Comparison of ENCODE assay signal across 22 mouse cellular contexts in genomic region chr13:91540145-91541068, GRCm38 (mm10).
DNase-seq lines count a peak whose midpoint lies in the region; ATAC-seq and TF ChIP-seq lines count a peak whose summit lies in the region.
"Had no signal": no experiment of that assay in that cellular context is flagged by ENCODE, and none has a peak within 500 bp of the region (broad histone marks: within the 10 kb centered on the region; RNA-seq: fewer than 3 reads in every experiment).

No protein-coding gene starts in this region.

- H3K27ac ChIP-seq in liver, embryonic 11.5 days (ENCODE audit: low read depth, low read length): peak overlapping the region; percentile 86
- peak overlapping the region; percentile 77 for H3K27ac ChIP-seq in MEL (ENCODE audit: control insufficient read depth, low read depth, low read length)
- peak overlapping the region; percentile 66 for H3K27ac ChIP-seq in liver, embryonic 13.5 days
- H3K27ac ChIP-seq in forebrain, embryonic 11.5 days (ENCODE audit: low read depth, low read length): no peak overlapping the region
- H3K27ac ChIP-seq in forebrain, embryonic 14.5 days (ENCODE audit: low read depth, low read length): no peak overlapping the region
- H3K27ac ChIP-seq: heart, adult 2 months; hindbrain, embryonic 14.5 days; kidney, postnatal 0 days; left cerebral cortex, adult 2 months; macrophage; midbrain, embryonic 13.5 days had no signal

- no peaks in the 10 kb centered on the region for H3K27me3 ChIP-seq in liver, embryonic 11.5 days (replicated peaks; ENCODE audit: control insufficient read depth, insufficient read depth, low read length)
- no peaks in the 10 kb centered on the region for H3K27me3 ChIP-seq in MEL (ENCODE audit: control insufficient read depth in 1 of 2, insufficient read depth in 2 of 2, low read length in 2 of 2)
- no peaks in the 10 kb centered on the region for H3K27me3 ChIP-seq in liver, embryonic 13.5 days
- H3K27me3 ChIP-seq in forebrain, embryonic 11.5 days (ENCODE audit: control insufficient read depth, insufficient read depth, low read length): no peaks in the 10 kb centered on the region
- no peaks in the 10 kb centered on the region for H3K27me3 ChIP-seq in forebrain, embryonic 14.5 days (replicated peaks; ENCODE audit: control insufficient read depth, insufficient read depth, low read length)
- H3K27me3 ChIP-seq: midbrain, embryonic 13.5 days had no signal

- H3K9me3 ChIP-seq in liver, embryonic 11.5 days (ENCODE audit: control insufficient read depth, low read length): no peaks in the 10 kb centered on the region
- H3K9me3 ChIP-seq in MEL (replicated peaks; ENCODE audit: insufficient read depth, low read length): no peaks in the 10 kb centered on the region
- no peaks in the 10 kb centered on the region for H3K9me3 ChIP-seq in liver, embryonic 13.5 days (replicated peaks)
- no peaks in the 10 kb centered on the region for H3K9me3 ChIP-seq in forebrain, embryonic 11.5 days (ENCODE audit: control insufficient read depth, low read length)
- H3K9me3 ChIP-seq in forebrain, embryonic 14.5 days (replicated peaks; ENCODE audit: control insufficient read depth, low read length): no peaks in the 10 kb centered on the region
- H3K9me3 ChIP-seq: midbrain, embryonic 13.5 days had no signal

- H3K36me3 ChIP-seq in liver, embryonic 11.5 days (ENCODE audit: control insufficient read depth, insufficient read depth, low read length): no peaks in the 10 kb centered on the region; the same call in 1 of the 2 replicates
- H3K36me3 ChIP-seq in MEL (ENCODE audit: control insufficient read depth in 1 of 2, insufficient read depth in 2 of 2, low read length in 2 of 2): peaks cover 0 to 21% of the 10 kb centered on the region in 2 experiments; a peak in 2 of 4 replicates
- 0 out of 2 replicates have a peak, but pooled peaks cover 3% of the 10 kb centered on the region for H3K36me3 ChIP-seq in liver, embryonic 13.5 days
- no peaks in the 10 kb centered on the region; the same call in 1 of the 2 replicates for H3K36me3 ChIP-seq in forebrain, embryonic 11.5 days (ENCODE audit: control insufficient read depth, insufficient read depth, low read length)
- H3K36me3 ChIP-seq in forebrain, embryonic 14.5 days (ENCODE audit: control insufficient read depth, insufficient read depth, low read length): 0 out of 2 replicates have a peak, but pooled peaks cover 3% of the 10 kb centered on the region

- no peak overlapping the region for H3K9ac ChIP-seq in liver, embryonic 11.5 days (ENCODE audit: low read depth, low read length)
- 0 out of 2 replicates have a peak overlapping the region, but pooled peaks have one; percentile 26 for H3K9ac ChIP-seq in MEL (ENCODE audit: control insufficient read depth, low read depth, low read length, poor library complexity, severe bottlenecking)
- H3K9ac ChIP-seq in liver, embryonic 13.5 days: peak overlapping the region; percentile 22; the same call in 1 of the 2 replicates
- no peak overlapping the region for H3K9ac ChIP-seq in forebrain, embryonic 11.5 days (ENCODE audit: low read length)
- H3K9ac ChIP-seq in forebrain, embryonic 14.5 days (ENCODE audit: low read length): no peak overlapping the region
- H3K9ac ChIP-seq: hindbrain, embryonic 14.5 days; midbrain, embryonic 13.5 days had no signal

- WGBS in liver, embryonic 11.5 days: 66% methylated on average over 2 of the region's 2 CpGs
- 31% methylated on average over 2 of the region's 2 CpGs for WGBS in liver, embryonic 13.5 days (ENCODE audit: insufficient replicate concordance)
- WGBS in forebrain, embryonic 11.5 days: 94% methylated on average over 2 of the region's 2 CpGs
- 96% methylated on average over 2 of the region's 2 CpGs for WGBS in forebrain, embryonic 14.5 days

- TF ChIP-seq EP300 in MEL (IDR thresholded peaks at IDR 0.05; ENCODE audit: low read depth in 1 of 2, low read length in 2 of 2): peak; percentile 93 to 96

- no peaks in the 10 kb centered on the region for H3K79me2 ChIP-seq in MEL (ENCODE audit: control insufficient read depth, insufficient read depth, low read length, poor library complexity)

- ATAC-seq in liver, embryonic 11.5 days (replicated peaks; ENCODE audit: low FRiP score): peak; percentile 87
- ATAC-seq in liver, embryonic 13.5 days (ENCODE audit: low read depth): peak; percentile 85
- peak; percentile 76 for ATAC-seq in megakaryocyte-erythroid progenitor cell, adult 5-6 weeks (replicated peaks; ENCODE audit: low FRiP score, low TSS enrichment, poor library complexity, severe bottlenecking)
- ATAC-seq in granulocyte monocyte progenitor cell, adult 5-6 weeks (replicated peaks; ENCODE audit: poor library complexity, severe bottlenecking): no peak
- no peak for ATAC-seq in forebrain, embryonic 11.5 days (replicated peaks; ENCODE audit: low FRiP score)
- ATAC-seq in forebrain, embryonic 14.5 days: no peak
- ATAC-seq: midbrain, embryonic 13.5 days had no signal

- no peak for TF ChIP-seq CTCF in MEL (IDR thresholded peaks at IDR 0.05 in 2 of 3, conservative IDR thresholded peaks at IDR 0.05 in 1 of 3; ENCODE audit: control insufficient read depth in 1 of 3, insufficient read depth in 1 of 3, low read depth in 2 of 3, low read length in 3 of 3, poor library complexity in 1 of 3, severe bottlenecking in 1 of 3)

- no peak for TF ChIP-seq POLR2A in MEL (IDR thresholded peaks at IDR 0.05; ENCODE audit: control insufficient read depth in 1 of 2, insufficient read depth in 1 of 2, low read depth in 1 of 2, low read length in 2 of 2, poor library complexity in 1 of 2)

- TF ChIP-seq RAD21 in MEL (IDR thresholded peaks at IDR 0.05; ENCODE audit: low read depth, low read length): no peak

- H3K4me3 ChIP-seq in liver, embryonic 11.5 days (ENCODE audit: low read depth, low read length): no peak overlapping the region
- no peak overlapping the region for H3K4me3 ChIP-seq in MEL (ENCODE audit: control insufficient read depth in 1 of 2, insufficient read depth in 1 of 2, low read depth in 2 of 2, low read length in 2 of 2)
- H3K4me3 ChIP-seq in liver, embryonic 13.5 days (replicated peaks): no peak overlapping the region
- no peak overlapping the region for H3K4me3 ChIP-seq in forebrain, embryonic 11.5 days (ENCODE audit: low read depth, low read length)
- H3K4me3 ChIP-seq in forebrain, embryonic 14.5 days (ENCODE audit: low read depth, low read length): no peak overlapping the region
- H3K4me3 ChIP-seq: heart, adult 2 months; left cerebral cortex, adult 2 months; midbrain, embryonic 13.5 days had no signal

- H3K4me2 ChIP-seq in liver, embryonic 11.5 days: peak overlapping the region; percentile 47
- H3K4me2 ChIP-seq in liver, embryonic 13.5 days: peak overlapping the region; percentile 11; the same call in 1 of the 2 replicates
- H3K4me2 ChIP-seq in forebrain, embryonic 11.5 days (ENCODE audit: low read depth, low read length, severe bottlenecking): no peak overlapping the region
- H3K4me2 ChIP-seq in forebrain, embryonic 14.5 days (ENCODE audit: low read length): no peak overlapping the region
- H3K4me2 ChIP-seq: hindbrain, embryonic 14.5 days; midbrain, embryonic 13.5 days had no signal

- DNase-seq in liver, embryonic 11.5 days (ENCODE audit: low spot score): no peak
- DNase-seq in liver (no peak), MEL (ENCODE audit: low read depth, low spot score) (peak; percentile 77)
- DNase-seq in liver, embryonic 13.5 days: no peak
- no peak for DNase-seq in forebrain, embryonic 11.5 days (ENCODE audit: low spot score)
- DNase-seq in forebrain, embryonic 14.5 days (ENCODE audit: low spot score): no peak
- DNase-seq: adrenal gland, postnatal 36 days; cerebellum, adult 11-12 months; cerebellum, postnatal 36 days; heart, adult 2 months; heart, postnatal 36 days; kidney, adult 2 months; layer of hippocampus, adult 9-11 months; right cerebral cortex, postnatal 25 days; spleen, adult 18-20 months had no signal

- H3K4me1 ChIP-seq in liver, embryonic 11.5 days (replicated peaks; ENCODE audit: control insufficient read depth, insufficient read depth, low read length): peaks cover 19% of the 10 kb centered on the region
- peaks cover 15 to 17% of the 10 kb centered on the region in 2 experiments for H3K4me1 ChIP-seq in MEL (ENCODE audit: control insufficient read depth in 1 of 2, insufficient read depth in 2 of 2, low read length in 2 of 2)
- H3K4me1 ChIP-seq in liver, embryonic 13.5 days (replicated peaks): peaks cover 50% of the 10 kb centered on the region
- H3K4me1 ChIP-seq in forebrain, embryonic 11.5 days (replicated peaks; ENCODE audit: control insufficient read depth, insufficient read depth, low read length): no peaks in the 10 kb centered on the region
- H3K4me1 ChIP-seq in forebrain, embryonic 14.5 days (ENCODE audit: control insufficient read depth, insufficient read depth, low read length): no peaks in the 10 kb centered on the region

TF ChIP-seq in MEL, 35 proteins besides CTCF, POLR2A, EP300 and RAD21 (continues in another document):
- TF ChIP-seq RCOR1 (IDR thresholded peaks at IDR 0.05; ENCODE audit: low read depth, low read length) (peak; percentile 87), JUND (IDR thresholded peaks at IDR 0.05; ENCODE audit: low read depth, low read length) (no peak), E2F4 (IDR thresholded peaks at IDR 0.05; ENCODE audit: borderline replicate concordance, low read depth, low read length) (no peak), KAT2A (conservative IDR thresholded peaks at IDR 0.05; ENCODE audit: low read depth, low read length) (no peak), CHD1 (IDR thresholded peaks at IDR 0.05; ENCODE audit: low read depth, low read length) (no peak), MYC (IDR thresholded peaks at IDR 0.05; ENCODE audit: low read depth, low read length) (0 out of 2 replicates have a peak, but pooled peaks have one; percentile 31), ETS1 (IDR thresholded peaks at IDR 0.05; ENCODE audit: low read depth, low read length) (peak; percentile 56; the same call in 1 of the 2 replicates), POLR2AphosphoS2 (IDR thresholded peaks at IDR 0.05; ENCODE audit: low read length) (no peak), MAFK (IDR thresholded peaks at IDR 0.05; ENCODE audit: borderline replicate concordance, low read depth, low read length) (no peak), MXI1 (IDR thresholded peaks at IDR 0.05; ENCODE audit: low read depth, low read length) (no peak), NELFE (IDR thresholded peaks at IDR 0.05; ENCODE audit: low read depth, low read length) (no peak), UBTF (IDR thresholded peaks at IDR 0.05; ENCODE audit: borderline replicate concordance, insufficient read depth, low read depth, low read length) (no peak), GATA1 (IDR thresholded peaks at IDR 0.05; ENCODE audit: low read depth, low read length) (peak; percentile 80), USF1 (IDR thresholded peaks at IDR 0.05; ENCODE audit: low read depth, low read length) (no peak), GABPA (IDR thresholded peaks at IDR 0.05; ENCODE audit: low read depth, low read length) (no peak), ELF1 (IDR thresholded peaks at IDR 0.05; ENCODE audit: low read depth, low read length) (no peak), ZNF384 (IDR thresholded peaks at IDR 0.05; ENCODE audit: low read depth, low read length) (no peak), MEF2A (IDR thresholded peaks at IDR 0.05; ENCODE audit: extremely low read depth, insufficient replicate concordance, low read depth, low read length, poor library complexity, severe bottlenecking) (no peak)

Comparison
In these comparisons a context has a peak if more than half of its experiments do, and no peak if none do; other contexts are left out.
1. H3K9ac ChIP-seq: peak in MEL (single experiment) and liver, embryonic 13.5 days (single experiment); none in liver, embryonic 11.5 days (single experiment), forebrain, embryonic 11.5 days (single experiment) and forebrain, embryonic 14.5 days (single experiment).
2. ATAC-seq: peak in liver, embryonic 11.5 days (single experiment), liver, embryonic 13.5 days (single experiment) and megakaryocyte-erythroid progenitor cell, adult 5-6 weeks (single experiment); none in granulocyte monocyte progenitor cell, adult 5-6 weeks (single experiment), forebrain, embryonic 11.5 days (single experiment) and forebrain, embryonic 14.5 days (single experiment).
3. H3K27ac ChIP-seq: peak in liver, embryonic 11.5 days (single experiment), MEL (single experiment) and liver, embryonic 13.5 days (single experiment); none in forebrain, embryonic 11.5 days (single experiment) and forebrain, embryonic 14.5 days (single experiment).
4. H3K4me2 ChIP-seq: peak in liver, embryonic 11.5 days (single experiment) and liver, embryonic 13.5 days (single experiment); none in forebrain, embryonic 11.5 days (single experiment) and forebrain, embryonic 14.5 days (single experiment).